Comparison of ENCODE assay signal across 16 mouse cellular contexts in genomic region chr2:118729194-118729593, GRCm38 (mm10). TPM values are rescaled to one million over a fixed set of nuclear protein-coding genes. Genes with fewer than 3 reads are reported as not detected.
DNase-seq lines count a peak whose midpoint lies in the region; ATAC-seq and TF ChIP-seq lines count a peak whose summit lies in the region.
"Had no signal": no experiment of that assay in that cellular context is flagged by ENCODE, and none has a peak within 500 bp of the region (broad histone marks: within the 10 kb centered on the region; RNA-seq: fewer than 3 reads in every experiment).

No protein-coding gene starts in this region.

- H3K9ac ChIP-seq in heart, embryonic 16.5 days (ENCODE audit: low read length), result peak overlapping the region; percentile 55; the same call in 1 of the 2 replicates
- H3K9ac ChIP-seq in liver, embryonic 15.5 days, result no peak overlapping the region
- H3K9ac ChIP-seq in stomach, postnatal 0 days (ENCODE audit: low read length), result no peak overlapping the region
- H3K9ac ChIP-seq: embryonic facial prominence, embryonic 15.5 days had no signal

- no peak for DNase-seq in heart, postnatal 14 days
- DNase-seq in urinary bladder, adult 2 months (ENCODE audit: low spot score), result peak; percentile 20
- DNase-seq in urinary bladder, postnatal 36 days (ENCODE audit: low spot score in 2 of 2), result no peak
- DNase-seq in stomach, postnatal 0 days (ENCODE audit: low spot score), result no peak
- DNase-seq in T-cell, adult 2 months (ENCODE audit: low spot score), result no peak
- no peak for DNase-seq in embryo, embryonic 9.5 days (ENCODE audit: extremely low spot score)
- DNase-seq: cerebellum, adult 8-10 months had no signal

- intact Hi-C loops in heart, postnatal 14 days (cut with DNase I), result no loop called here

- H3K27me3 ChIP-seq in heart, embryonic 16.5 days (ENCODE audit: control insufficient read depth, insufficient read depth, low read length), result peaks cover 2% of the 10 kb centered on the region; the same call in 1 of the 2 replicates
- peaks cover 58% of the 10 kb centered on the region for H3K27me3 ChIP-seq in liver, embryonic 15.5 days
- H3K27me3 ChIP-seq in stomach, postnatal 0 days (ENCODE audit: control insufficient read depth, insufficient read depth, low read length), result no peaks in the 10 kb centered on the region

- H3K36me3 ChIP-seq in heart, embryonic 16.5 days (ENCODE audit: control insufficient read depth, insufficient read depth), result no peaks in the 10 kb centered on the region
- H3K36me3 ChIP-seq in liver, embryonic 15.5 days (replicated peaks), result no peaks in the 10 kb centered on the region
- H3K36me3 ChIP-seq in stomach, postnatal 0 days (ENCODE audit: control insufficient read depth, insufficient read depth, low read length), result no peaks in the 10 kb centered on the region
- H3K36me3 ChIP-seq: embryonic facial prominence, embryonic 15.5 days had no signal

- peak overlapping the region; percentile 17; the same call in 1 of the 2 replicates for H3K27ac ChIP-seq in heart, embryonic 16.5 days (ENCODE audit: low read length)
- peak overlapping the region; percentile 56 for H3K27ac ChIP-seq in liver, embryonic 15.5 days (replicated peaks)
- peak overlapping the region; percentile 53; the same call in 1 of the 2 replicates for H3K27ac ChIP-seq in stomach, postnatal 0 days (replicated peaks)
- H3K27ac ChIP-seq: embryonic facial prominence, embryonic 15.5 days had no signal

- no peak for TF ChIP-seq EP300 in stomach, postnatal 0 days (optimal IDR thresholded peaks at IDR 0.05)

- no peaks in the 10 kb centered on the region for H3K9me3 ChIP-seq in heart, embryonic 16.5 days (replicated peaks; ENCODE audit: control insufficient read depth, low read length)
- no peaks in the 10 kb centered on the region for H3K9me3 ChIP-seq in liver, embryonic 15.5 days (replicated peaks)
- H3K9me3 ChIP-seq in stomach, postnatal 0 days (ENCODE audit: control insufficient read depth, low read length), result no peaks in the 10 kb centered on the region
- H3K9me3 ChIP-seq: embryonic facial prominence, embryonic 15.5 days had no signal

- 22% methylated on average over 4 of the region's 4 CpGs for WGBS in heart, embryonic 16.5 days
- WGBS in liver, embryonic 15.5 days (ENCODE audit: insufficient replicate concordance), result 4% methylated on average over 4 of the region's 4 CpGs
- 37% methylated on average over 4 of the region's 4 CpGs for WGBS in stomach, postnatal 0 days

- 0 out of 2 replicates have a peak, but pooled peaks have one; percentile 3 for ATAC-seq in heart, embryonic 16.5 days (replicated peaks; ENCODE audit: extremely low read depth, insufficient read depth, low FRiP score)
- 0 out of 2 replicates have a peak, but pooled peaks have one; percentile 34 for ATAC-seq in liver, embryonic 15.5 days (ENCODE audit: insufficient read depth)
- no peak for ATAC-seq in stomach, postnatal 0 days (ENCODE audit: low FRiP score, low TSS enrichment)

- no peak overlapping the region for H3K4me2 ChIP-seq in heart, embryonic 16.5 days (ENCODE audit: low read depth, low read length)
- no peak overlapping the region for H3K4me2 ChIP-seq in liver, embryonic 15.5 days
- no peak overlapping the region for H3K4me2 ChIP-seq in stomach, postnatal 0 days (replicated peaks; ENCODE audit: low read depth)
- H3K4me2 ChIP-seq: embryonic facial prominence, embryonic 15.5 days had no signal

- TF ChIP-seq CTCF in stomach, postnatal 0 days (IDR thresholded peaks at IDR 0.05; ENCODE audit: low read depth), result no peak

- H3K4me3 ChIP-seq in heart, embryonic 16.5 days (ENCODE audit: low read length), result no peak overlapping the region
- H3K4me3 ChIP-seq in liver, embryonic 15.5 days (replicated peaks), result no peak overlapping the region
- no peak overlapping the region for H3K4me3 ChIP-seq in stomach, postnatal 0 days (ENCODE audit: low read depth, low read length)
- H3K4me3 ChIP-seq: embryonic facial prominence, embryonic 15.5 days had no signal

- H3K4me1 ChIP-seq in heart, embryonic 16.5 days (ENCODE audit: control insufficient read depth, insufficient read depth, low read length), result peaks cover 28% of the 10 kb centered on the region
- H3K4me1 ChIP-seq in liver, embryonic 15.5 days (replicated peaks), result peaks cover 15% of the 10 kb centered on the region
- peaks cover 5% of the 10 kb centered on the region for H3K4me1 ChIP-seq in stomach, postnatal 0 days (replicated peaks; ENCODE audit: control insufficient read depth, insufficient read depth)

RNA-seq across cellular contexts. Expression of gene Plcb2, which starts 1.0 kb away (rescaled TPM):
- 3.2 and 3.4 TPM in 2 replicates for polyA plus RNA-seq in heart, embryonic 16.5 days (2015; fragmentation: Nextera tagmentation; extraction: Ambion mirVana)
- 1 to 10 TPM; 2.4 to 2.7 TPM for total RNA-seq in heart, postnatal 14 days (2021)
- polyA plus RNA-seq in urinary bladder, adult 2 months (2012; rRNA removed), result 2.6 and 3.0 TPM in 2 replicates
- 2.3 and 2.9 TPM in 2 replicates for polyA plus RNA-seq in liver, embryonic 15.5 days (2015; fragmentation: Nextera tagmentation; extraction: Ambion mirVana)
- polyA plus RNA-seq in stomach, postnatal 0 days (2015; fragmentation: Nextera tagmentation; extraction: Ambion mirVana), result 0.58 and 0.64 TPM in 2 replicates

RNA-seq across cellular contexts. Expression of gene Inafm2, which starts 16.4 kb away (rescaled TPM):
- polyA plus RNA-seq in heart, embryonic 16.5 days (2015; fragmentation: Nextera tagmentation; extraction: Ambion mirVana), result 45.2 and 47.3 TPM in 2 replicates
- 10 to 100 TPM; 36.2 to 38.6 TPM for total RNA-seq in heart, postnatal 14 days (2021)
- 35.9 and 38.5 TPM in 2 replicates for polyA plus RNA-seq in urinary bladder, adult 2 months (2012; rRNA removed)
- 12.3 and 12.6 TPM in 2 replicates for polyA plus RNA-seq in liver, embryonic 15.5 days (2015; fragmentation: Nextera tagmentation; extraction: Ambion mirVana)
- polyA plus RNA-seq in stomach, postnatal 0 days (2015; fragmentation: Nextera tagmentation; extraction: Ambion mirVana), result 33.8 and 36.7 TPM in 2 replicates

RNA-seq across cellular contexts. Expression of gene Ankrd63, which starts 25.4 kb away (rescaled TPM):
- 2.8 and 3.1 TPM in 2 replicates for polyA plus RNA-seq in heart, embryonic 16.5 days (2015; fragmentation: Nextera tagmentation; extraction: Ambion mirVana)
- total RNA-seq in heart, postnatal 14 days (2021), result 1 to 10 TPM; 1.7 to 2.8 TPM
- 0.69 and 0.93 TPM in 2 replicates for polyA plus RNA-seq in urinary bladder, adult 2 months (2012; rRNA removed)
- 0.07 and 0.08 TPM in 2 replicates for polyA plus RNA-seq in liver, embryonic 15.5 days (2015; fragmentation: Nextera tagmentation; extraction: Ambion mirVana)
- polyA plus RNA-seq in stomach, postnatal 0 days (2015; fragmentation: Nextera tagmentation; extraction: Ambion mirVana), result 0.11 and 0.27 TPM in 2 replicates
- total RNA-seq: liver, adult 2 months had no signal
- polyA plus RNA-seq: inflammation-experienced regulatory T-cells, adult 6 months; liver, adult 2 months; midbrain, postnatal 0 days had no signal

RNA-seq across cellular contexts. Expression of gene Ccdc9b, which starts 33.3 kb away (rescaled TPM):
- 2.0 and 3.2 TPM in 2 replicates for polyA plus RNA-seq in heart, embryonic 16.5 days (2015; fragmentation: Nextera tagmentation; extraction: Ambion mirVana)
- total RNA-seq in heart, postnatal 14 days (2021), result 10 to 100 TPM; 15.5 to 17.5 TPM
- polyA plus RNA-seq in urinary bladder, adult 2 months (2012; rRNA removed), result 19.3 and 23.1 TPM in 2 replicates
- polyA plus RNA-seq in liver, embryonic 15.5 days (2015; fragmentation: Nextera tagmentation; extraction: Ambion mirVana), result 0.20 and 0.29 TPM in 2 replicates
- 2.9 TPM in 2 replicates for polyA plus RNA-seq in stomach, postnatal 0 days (2015; fragmentation: Nextera tagmentation; extraction: Ambion mirVana)

RNA-seq across cellular contexts. Expression of gene Phgr1, which starts 43.4 kb away (rescaled TPM):
- polyA plus RNA-seq in heart, embryonic 16.5 days (2015; fragmentation: Nextera tagmentation; extraction: Ambion mirVana), result 1.2 TPM in 1 of 2 replicates, not detected in the other
- total RNA-seq in heart, postnatal 14 days (2021), result not detected
- 0.16 TPM in 1 of 2 replicates, not detected in the other for polyA plus RNA-seq in urinary bladder, adult 2 months (2012; rRNA removed)
- not detected in 2 replicates for polyA plus RNA-seq in liver, embryonic 15.5 days (2015; fragmentation: Nextera tagmentation; extraction: Ambion mirVana)
- 165 and 184 TPM in 2 replicates for polyA plus RNA-seq in stomach, postnatal 0 days (2015; fragmentation: Nextera tagmentation; extraction: Ambion mirVana)
- total RNA-seq: adrenal gland, postnatal 4 days; heart, adult 8-10 months; layer of hippocampus, postnatal 25 days; liver, adult 2 months; midbrain, postnatal 0 days had no signal
- polyA plus RNA-seq: inflammation-experienced regulatory T-cells, adult 6 months; midbrain, postnatal 0 days had no signal
